24 mouse cellular contexts compared by ENCODE assay signal in genomic region chr10:80395025-80395627, GRCm38 (mm10). TPM values are rescaled to one million over a fixed set of nuclear protein-coding genes. Genes with fewer than 3 reads are reported as not detected.
A peak's percentile ranks its signal among the peaks of the same experiment; 100 is the strongest.
DNase-seq lines count a peak whose midpoint lies in the region; ATAC-seq and TF ChIP-seq lines count a peak whose summit lies in the region.
"Had no signal": no experiment of that assay in that cellular context is flagged by ENCODE, and none has a peak within 500 bp of the region (broad histone marks: within the 10 kb centered on the region; RNA-seq: fewer than 3 reads in every experiment).

No protein-coding gene starts in this region.

- ATAC-seq in embryonic facial prominence, embryonic 13.5 days (ENCODE audit: insufficient number of reproducible peaks, insufficient read depth, low FRiP score, low TSS enrichment, low read depth) = no peak
- ATAC-seq in G1E (ENCODE audit: extremely low read depth, insufficient number of reproducible peaks, low FRiP score, poor library complexity, severe bottlenecking) = no peak
- ATAC-seq: CD4-positive, CD25-positive, alpha-beta regulatory T cell, adult 4 months; intestine, embryonic 16.5 days had no signal

- TF ChIP-seq EP300 in ES-Bruce4 (IDR thresholded peaks at IDR 0.05; ENCODE audit: insufficient read depth, low read depth, low read length) = no peak

- no peak overlapping the region for H3K4me2 ChIP-seq in embryonic facial prominence, embryonic 13.5 days
- H3K4me2 ChIP-seq: hindbrain, embryonic 12.5 days; liver, embryonic 15.5 days; lung, embryonic 14.5 days; neural tube, embryonic 13.5 days had no signal

- H3K27ac ChIP-seq in embryonic facial prominence, embryonic 13.5 days = no peak overlapping the region
- H3K27ac ChIP-seq in embryonic facial prominence, embryonic 10.5 days (replicated peaks) = no peak overlapping the region
- no peak overlapping the region for H3K27ac ChIP-seq in heart, embryonic 10.5 days
- H3K27ac ChIP-seq in ES-Bruce4 (ENCODE audit: insufficient read depth, low read length) = peak overlapping the region; percentile 40
- H3K27ac ChIP-seq: gastrocnemius, adult 2 months; hindbrain, embryonic 12.5 days; liver, embryonic 15.5 days; neural tube, embryonic 13.5 days had no signal

- 94% methylated on average over 35 of the region's 35 CpGs for WGBS in embryonic facial prominence, embryonic 13.5 days
- WGBS in embryonic facial prominence, embryonic 10.5 days = 97% methylated on average over 35 of the region's 35 CpGs
- WGBS in heart, embryonic 10.5 days = 95% methylated on average over 35 of the region's 35 CpGs

- H3K4me1 ChIP-seq in embryonic facial prominence, embryonic 13.5 days = peaks cover 18% of the 10 kb centered on the region
- H3K4me1 ChIP-seq in embryonic facial prominence, embryonic 10.5 days = peaks cover 29% of the 10 kb centered on the region
- peaks cover 29% of the 10 kb centered on the region for H3K4me1 ChIP-seq in heart, embryonic 10.5 days
- H3K4me1 ChIP-seq in ES-Bruce4 (ENCODE audit: control insufficient read depth, insufficient read depth, low read length) = no peaks in the 10 kb centered on the region
- H3K4me1 ChIP-seq in G1E (ENCODE audit: insufficient read depth, low read depth, low read length) = peaks cover 69% of the 10 kb centered on the region

- H3K27me3 ChIP-seq in embryonic facial prominence, embryonic 13.5 days = no peaks in the 10 kb centered on the region
- no peaks in the 10 kb centered on the region for H3K27me3 ChIP-seq in embryonic facial prominence, embryonic 10.5 days (replicated peaks; ENCODE audit: low read depth, poor library complexity, severe bottlenecking)
- no peaks in the 10 kb centered on the region for H3K27me3 ChIP-seq in heart, embryonic 10.5 days (ENCODE audit: insufficient read depth, poor library complexity, severe bottlenecking)
- H3K27me3 ChIP-seq in ES-Bruce4 (ENCODE audit: control insufficient read depth, insufficient read depth, low read length, poor library complexity, severe bottlenecking) = no peaks in the 10 kb centered on the region
- H3K27me3 ChIP-seq in G1E (ENCODE audit: insufficient read depth, low read length) = no peaks in the 10 kb centered on the region
- H3K27me3 ChIP-seq: hindbrain, embryonic 12.5 days; liver, embryonic 15.5 days; neural tube, embryonic 13.5 days had no signal

- H3K36me3 ChIP-seq in embryonic facial prominence, embryonic 13.5 days = peaks cover 75% of the 10 kb centered on the region
- peaks cover 79% of the 10 kb centered on the region for H3K36me3 ChIP-seq in embryonic facial prominence, embryonic 10.5 days (replicated peaks)
- H3K36me3 ChIP-seq in heart, embryonic 10.5 days = peaks cover 76% of the 10 kb centered on the region
- H3K36me3 ChIP-seq in ES-Bruce4 (ENCODE audit: control insufficient read depth, insufficient read depth, low read length, poor library complexity, severe bottlenecking) = peaks cover 16% of the 10 kb centered on the region
- peaks cover 80% of the 10 kb centered on the region for H3K36me3 ChIP-seq in G1E (replicated peaks)

- no peak for DNase-seq in embryonic facial prominence, embryonic 10.5 days (ENCODE audit: low spot score)
- DNase-seq in heart, embryonic 10.5 days (ENCODE audit: low spot score) = no peak
- DNase-seq in heart, adult 9 months (ENCODE audit: low spot score in 2 of 2) = no peak
- DNase-seq in G1E (ENCODE audit: low spot score) = no peak
- no peak for DNase-seq in spleen, postnatal 14 days (ENCODE audit: low spot score in 2 of 2)
- DNase-seq in gastrocnemius, postnatal 36 days = no peak
- DNase-seq: adrenal gland, postnatal 10 days; cerebellum, adult 18-20 months; cerebellum, postnatal 14 days; gastrocnemius, adult 2 months; heart, postnatal 36 days; kidney, adult 9 months; kidney, postnatal 10 days; layer of hippocampus, postnatal 36 days; lung, embryonic 14.5 days; lung, postnatal 14 days; thymus, postnatal 4 days had no signal

- intact Hi-C loops in gastrocnemius, postnatal 36 days (cut with DNase I) = no loop called here

- no peak for TF ChIP-seq POLR2A in ES-Bruce4 (IDR thresholded peaks at IDR 0.05; ENCODE audit: insufficient read depth, low read length)

- no peak overlapping the region for H3K9ac ChIP-seq in embryonic facial prominence, embryonic 13.5 days
- H3K9ac ChIP-seq in ES-Bruce4 (ENCODE audit: low read depth, poor library complexity, severe bottlenecking) = peak overlapping the region; percentile 44
- H3K9ac ChIP-seq: hindbrain, embryonic 12.5 days; liver, embryonic 15.5 days; lung, embryonic 14.5 days had no signal

- 0 out of 2 replicates have a peak overlapping the region, but pooled peaks have one; percentile 2 for H3K4me3 ChIP-seq in embryonic facial prominence, embryonic 13.5 days
- H3K4me3 ChIP-seq in embryonic facial prominence, embryonic 10.5 days = no peak overlapping the region
- H3K4me3 ChIP-seq in heart, embryonic 10.5 days = 0 out of 2 replicates have a peak overlapping the region, but pooled peaks have one; percentile 15
- H3K4me3 ChIP-seq in ES-Bruce4 (ENCODE audit: low read depth, low read length) (peak overlapping the region; percentile 65), G1E (ENCODE audit: low read depth, low read length) (peak overlapping the region; percentile 18; the same call in 1 of the 2 replicates)
- H3K4me3 ChIP-seq: gastrocnemius, adult 2 months; hindbrain, embryonic 12.5 days; liver, embryonic 15.5 days; neural tube, embryonic 13.5 days had no signal

- no peaks in the 10 kb centered on the region for H3K9me3 ChIP-seq in embryonic facial prominence, embryonic 13.5 days
- H3K9me3 ChIP-seq in embryonic facial prominence, embryonic 10.5 days = no peaks in the 10 kb centered on the region
- no peaks in the 10 kb centered on the region for H3K9me3 ChIP-seq in heart, embryonic 10.5 days
- H3K9me3 ChIP-seq in ES-Bruce4 (replicated peaks; ENCODE audit: control insufficient read depth, insufficient read depth, low read length, poor library complexity, severe bottlenecking) (no peaks in the 10 kb centered on the region), G1E (replicated peaks) (no peaks in the 10 kb centered on the region)
- H3K9me3 ChIP-seq: hindbrain, embryonic 12.5 days; liver, embryonic 15.5 days; neural tube, embryonic 13.5 days had no signal

- TF ChIP-seq CTCF in ES-Bruce4 (IDR thresholded peaks at IDR 0.05; ENCODE audit: low read depth, low read length) (no peak), G1E (IDR thresholded peaks at IDR 0.05; ENCODE audit: low read depth, low read length) (no peak)

RNA-seq across cellular contexts. Expression of gene Mbd3, which starts 4.2 kb away (rescaled TPM):
- polyA plus RNA-seq in embryonic facial prominence, embryonic 13.5 days (2015; fragmentation: Nextera tagmentation; extraction: Ambion mirVana) = 263 and 297 TPM in 2 replicates
- 371 and 377 TPM in 2 replicates for polyA plus RNA-seq in embryonic facial prominence, embryonic 10.5 days (2016; fragmentation: Nextera tagmentation; extraction: Ambion mirVana)
- polyA plus RNA-seq in heart, embryonic 10.5 days (2016; fragmentation: Nextera tagmentation; extraction: Ambion mirVana) = 237 and 315 TPM in 2 replicates
- 81.3 and 84.8 TPM in 2 replicates for polyA plus RNA-seq in ES-Bruce4 (2011; ENCODE audit: insufficient read depth, insufficient read length, low read depth, missing spikeins)
- 37.3 and 41.7 TPM in 2 replicates for total RNA-seq in G1E (2014; fragmentation: Nextera tagmentation)
- 36.0 and 42.0 TPM in 2 replicates for total RNA-seq in G1E (2017)
- polyA plus RNA-seq in G1E (2012) = 244 and 272 TPM in 2 replicates
- 10 to 100 TPM; 95.1 to 99.9 TPM for total RNA-seq in gastrocnemius, postnatal 36 days (2021)

RNA-seq across cellular contexts. Expression of gene Mex3d, which starts 7.7 kb away (rescaled TPM):
- polyA plus RNA-seq in embryonic facial prominence, embryonic 13.5 days (2015; fragmentation: Nextera tagmentation; extraction: Ambion mirVana) = 8.9 and 10.4 TPM in 2 replicates
- 6.4 and 7.1 TPM in 2 replicates for polyA plus RNA-seq in embryonic facial prominence, embryonic 10.5 days (2016; fragmentation: Nextera tagmentation; extraction: Ambion mirVana)
- polyA plus RNA-seq in heart, embryonic 10.5 days (2016; fragmentation: Nextera tagmentation; extraction: Ambion mirVana) = 2.1 and 5.0 TPM in 2 replicates
- 25.0 and 28.0 TPM in 2 replicates for polyA plus RNA-seq in ES-Bruce4 (2011; ENCODE audit: insufficient read depth, insufficient read length, low read depth, missing spikeins)
- 7.7 and 11.4 TPM in 2 replicates for total RNA-seq in G1E (2014; fragmentation: Nextera tagmentation)
- 8.7 and 10.9 TPM in 2 replicates for total RNA-seq in G1E (2017)
- 35.3 and 41.9 TPM in 2 replicates for polyA plus RNA-seq in G1E (2012)
- total RNA-seq in gastrocnemius, postnatal 36 days (2021) = 1 to 10 TPM; 3.4 to 4.5 TPM

RNA-seq across cellular contexts. Expression of gene Uqcr11, which starts 11.5 kb away (rescaled TPM):
- 447 and 479 TPM in 2 replicates for polyA plus RNA-seq in embryonic facial prominence, embryonic 13.5 days (2015; fragmentation: Nextera tagmentation; extraction: Ambion mirVana)
- 615 and 629 TPM in 2 replicates for polyA plus RNA-seq in embryonic facial prominence, embryonic 10.5 days (2016; fragmentation: Nextera tagmentation; extraction: Ambion mirVana)
- 973 and 1,195 TPM in 2 replicates for polyA plus RNA-seq in heart, embryonic 10.5 days (2016; fragmentation: Nextera tagmentation; extraction: Ambion mirVana)
- 199 and 223 TPM in 2 replicates for polyA plus RNA-seq in ES-Bruce4 (2011; ENCODE audit: insufficient read depth, insufficient read length, low read depth, missing spikeins)
- 57.3 and 71.6 TPM in 2 replicates for total RNA-seq in G1E (2014; fragmentation: Nextera tagmentation)
- 376 and 446 TPM in 2 replicates for total RNA-seq in G1E (2017)
- 1,650 and 1,908 TPM in 2 replicates for polyA plus RNA-seq in G1E (2012)
- 100 to 1,000 TPM; 825 to 866 TPM for total RNA-seq in gastrocnemius, postnatal 36 days (2021)

RNA-seq across cellular contexts. Expression of gene Tcf3, which starts 38.3 kb away (rescaled TPM):
- polyA plus RNA-seq in embryonic facial prominence, embryonic 13.5 days (2015; fragmentation: Nextera tagmentation; extraction: Ambion mirVana) = 162 and 183 TPM in 2 replicates
- polyA plus RNA-seq in embryonic facial prominence, embryonic 10.5 days (2016; fragmentation: Nextera tagmentation; extraction: Ambion mirVana) = 225 and 235 TPM in 2 replicates
- polyA plus RNA-seq in heart, embryonic 10.5 days (2016; fragmentation: Nextera tagmentation; extraction: Ambion mirVana) = 80.6 and 140 TPM in 2 replicates
- polyA plus RNA-seq in ES-Bruce4 (2011; ENCODE audit: insufficient read depth, insufficient read length, low read depth, missing spikeins) (78.0 and 78.2 TPM in 2 replicates), G1E (2012) (1,090 and 1,330 TPM in 2 replicates)
- total RNA-seq in G1E (2014; fragmentation: Nextera tagmentation) (152 and 175 TPM in 2 replicates), G1E (2017) (70.0 and 84.0 TPM in 2 replicates)
- total RNA-seq in gastrocnemius, postnatal 36 days (2021) = 10 to 100 TPM; 11.0 to 12.0 TPM

RNA-seq across cellular contexts. Expression of gene Plk5, which starts 38.9 kb away (rescaled TPM):
- polyA plus RNA-seq in embryonic facial prominence, embryonic 13.5 days (2015; fragmentation: Nextera tagmentation; extraction: Ambion mirVana) = 1.8 and 2.6 TPM in 2 replicates
- polyA plus RNA-seq in embryonic facial prominence, embryonic 10.5 days (2016; fragmentation: Nextera tagmentation; extraction: Ambion mirVana) = 0.37 and 0.43 TPM in 2 replicates
- polyA plus RNA-seq in heart, embryonic 10.5 days (2016; fragmentation: Nextera tagmentation; extraction: Ambion mirVana) = 0.16 TPM in 1 of 2 replicates, not detected in the other
- polyA plus RNA-seq in ES-Bruce4 (2011; ENCODE audit: insufficient read depth, insufficient read length, low read depth, missing spikeins) (11.1 and 12.6 TPM in 2 replicates), G1E (2012) (not detected in 2 replicates)
- total RNA-seq in G1E (2014; fragmentation: Nextera tagmentation) (not detected in 2 replicates), G1E (2017) (0.12 TPM in 1 of 2 replicates, not detected in the other)
- under 1 TPM; 0.15 to 0.20 TPM for total RNA-seq in gastrocnemius, postnatal 36 days (2021)
- polyA plus RNA-seq: CD4-positive, CD25-positive, alpha-beta regulatory T cell, adult 4 months had no signal
